In the genomic region with DNA sequence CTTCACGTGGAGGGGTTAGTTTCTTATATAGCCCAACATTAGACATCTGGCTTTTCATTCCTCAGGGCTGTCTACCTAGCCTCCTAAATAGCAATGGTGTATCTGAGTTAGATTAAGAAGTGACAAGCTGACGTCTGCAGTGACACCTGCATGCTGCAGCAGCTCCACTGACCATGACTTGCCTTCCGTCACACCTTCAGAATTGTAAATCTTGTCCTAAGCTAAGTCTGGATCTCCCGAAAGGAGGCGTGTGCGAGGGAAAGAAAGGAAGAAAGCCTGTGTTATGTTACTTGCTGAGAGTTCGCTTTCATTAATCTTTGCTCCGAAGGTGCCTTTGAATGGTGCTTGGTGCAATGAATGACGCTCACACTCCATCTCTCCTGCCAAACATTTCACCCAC, we compare ENCODE assay signal across 15 mouse cellular contexts.
"Had no signal": no experiment of that assay in that cellular context is flagged by ENCODE, and none has a peak within 500 bp of the region (broad histone marks: within the 10 kb centered on the region; RNA-seq: fewer than 3 reads in every experiment).

No protein-coding gene starts in this region.

- H3K9ac ChIP-seq: neural tube, embryonic 15.5 days; stomach, embryonic 15.5 days had no signal

- H3K9me3 ChIP-seq: neural tube, embryonic 15.5 days; stomach, embryonic 15.5 days had no signal

- DNase-seq: retina, postnatal 1 day; right cerebral cortex, adult 18-20 months; right cerebral cortex, postnatal 14 days; right cerebral cortex, postnatal 25 days; right cerebral cortex, postnatal 4 days; spleen, adult 18-20 months; thymus, adult 18-20 months; thymus, adult 2 months; thymus, postnatal 14 days; thymus, postnatal 25 days; thymus, postnatal 36 days; thymus, postnatal 4 days had no signal

- H3K36me3 ChIP-seq: neural tube, embryonic 15.5 days; stomach, embryonic 15.5 days had no signal

- H3K4me3 ChIP-seq: neural tube, embryonic 15.5 days; stomach, embryonic 15.5 days had no signal

- H3K4me2 ChIP-seq: neural tube, embryonic 15.5 days; stomach, embryonic 15.5 days had no signal

- H3K4me1 ChIP-seq: neural tube, embryonic 15.5 days; stomach, embryonic 15.5 days had no signal

- H3K27ac ChIP-seq: neural tube, embryonic 15.5 days; stomach, embryonic 15.5 days; stomach, postnatal 0 days had no signal

- H3K27me3 ChIP-seq: neural tube, embryonic 15.5 days; stomach, embryonic 15.5 days had no signal
